Mouse (Mus musculus) left cerebral cortex, adult 8-10 months (tissue): ENCODE measurements around the gene Ptpru. TPM values are rescaled to one million over a fixed set of nuclear protein-coding genes. Genes with fewer than 3 reads are reported as not detected.

Experiments used
- DNase-seq, 2 experiments: peaks; one replicate each; pipeline ENCODE4 v3.0.0; 2022; ENCODE audit warnings: low spot score in 2 of 2
- total RNA-seq, 4 experiments: library from RNA; stranded (reverse); gene quantifications; 2 replicates each; pipeline ENCODE4 v1.2.4; 2022

Gene Ptpru
- total RNA-seq: 10 to 100 TPM; 33.5 to 45.1 (median 43.5) TPM

DNA sequence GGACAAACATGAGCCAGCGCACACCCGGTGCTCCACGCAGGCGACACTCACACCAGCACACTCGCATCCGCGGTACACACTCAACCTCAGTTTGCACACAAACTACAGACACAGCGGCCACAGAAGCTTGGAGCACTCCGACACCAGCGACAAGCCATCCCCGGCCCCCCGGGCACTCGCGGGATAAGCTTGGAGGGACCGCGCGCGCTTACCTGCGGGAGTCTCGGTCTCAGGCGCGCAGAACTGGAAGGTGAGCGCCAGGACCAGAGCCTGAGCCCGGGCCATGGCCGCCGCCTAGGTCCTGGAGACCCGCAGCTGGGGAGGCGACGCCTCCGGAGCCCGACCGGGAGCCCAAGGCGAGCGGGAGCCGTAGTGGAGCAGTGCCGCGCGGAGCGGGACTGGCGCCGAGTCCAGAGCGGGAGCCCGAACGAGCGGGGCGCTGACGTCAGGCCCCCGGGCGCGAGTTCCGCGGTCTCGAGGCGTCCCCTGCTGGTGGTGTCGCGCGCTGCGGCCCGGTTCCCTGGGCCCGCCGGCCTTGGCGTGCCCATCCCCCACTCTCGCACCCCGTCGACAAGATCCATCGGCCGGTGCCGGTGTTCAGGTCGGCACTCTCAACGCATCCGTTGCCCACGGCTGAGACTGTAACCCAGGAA is at the start of gene Ptpru:
Gene Ptpru (minus strand): TSS at position 417 of the 653 bp plus-strand sequence.
- DNase-seq: peak; percentile 62 to 94

DNA sequence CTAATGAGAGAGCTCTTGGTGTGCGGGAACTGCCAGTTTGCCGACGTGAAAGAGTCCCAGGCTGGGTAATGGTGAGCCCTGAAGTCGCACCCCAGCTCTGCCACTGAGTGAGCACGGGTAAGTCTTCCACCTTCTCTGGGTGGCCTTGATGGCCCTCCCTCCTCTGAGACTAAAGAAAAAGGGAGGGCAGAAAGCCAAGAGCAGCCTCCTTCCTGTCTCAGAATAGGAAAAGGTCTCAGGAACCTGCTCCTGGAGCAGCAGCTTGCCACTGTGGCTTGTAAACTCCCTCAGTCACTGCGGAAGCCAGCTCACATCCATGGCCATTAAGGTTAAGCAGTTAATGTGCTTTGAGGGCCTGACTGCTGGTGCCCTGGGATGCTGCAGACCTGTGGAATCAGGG is 47.3 kb upstream of the Ptpru start:
- DNase-seq: no peak

DNA sequence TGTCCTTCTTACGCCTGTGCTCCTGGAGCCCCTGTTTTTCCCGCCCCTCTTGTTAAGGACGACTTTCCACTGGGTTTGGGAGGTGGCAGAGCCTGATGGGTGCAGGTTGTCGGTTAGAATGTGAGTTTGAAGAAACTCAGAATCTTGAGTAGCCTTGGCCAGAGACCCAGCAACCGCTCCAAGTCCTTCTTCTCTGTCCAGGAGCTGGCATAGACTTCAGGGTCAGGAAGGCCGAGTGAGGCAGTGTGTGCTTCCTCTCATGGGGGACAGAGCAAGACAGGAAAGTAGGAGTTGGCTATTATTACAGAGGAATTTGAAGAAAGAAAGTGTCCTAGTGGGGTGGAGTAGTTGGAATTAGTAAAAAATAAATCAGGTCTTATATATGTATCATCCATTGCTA is 45.5 kb upstream of the Ptpru start:
- DNase-seq: no peak

DNA sequence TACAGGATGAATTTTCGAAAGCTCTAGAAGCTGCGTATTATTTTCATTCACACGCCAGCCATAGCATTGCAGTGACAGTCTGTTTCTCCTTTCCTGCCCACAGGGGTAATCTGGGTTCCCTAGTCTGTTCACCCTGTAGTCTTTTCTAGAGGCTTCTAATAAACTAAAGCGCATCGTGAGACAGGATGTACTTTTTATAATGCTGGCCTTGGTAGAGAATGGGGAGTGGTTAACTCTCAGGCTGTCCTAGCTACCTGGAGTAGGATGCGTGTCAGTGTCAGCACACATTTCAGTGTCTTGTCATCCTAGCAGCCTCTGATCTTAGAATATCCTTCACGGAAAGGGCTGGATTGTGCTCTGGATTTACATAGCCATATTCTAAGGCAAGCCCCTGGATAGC is 43.2 kb upstream of the Ptpru start:
- DNase-seq: no peak

DNA sequence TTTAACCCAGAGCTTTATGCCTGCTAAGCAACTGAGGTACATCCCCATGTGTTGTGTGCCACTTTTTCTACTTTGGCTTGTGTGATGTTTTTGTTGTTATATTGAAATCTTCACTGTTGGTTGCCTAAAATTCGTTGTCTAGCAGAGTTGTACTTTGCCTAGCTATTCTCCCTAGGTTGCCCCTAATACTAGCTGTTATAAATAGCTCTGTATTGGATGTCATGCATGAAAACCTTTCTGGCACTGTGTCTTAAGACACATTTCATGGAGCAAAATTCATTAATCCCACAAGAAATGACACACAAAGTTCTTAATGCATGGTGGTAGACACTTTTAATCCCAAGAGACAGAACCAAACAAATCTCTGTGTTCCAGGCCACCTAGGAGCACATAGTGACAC is 41.6 kb upstream of the Ptpru start:
- DNase-seq: no peak

DNA sequence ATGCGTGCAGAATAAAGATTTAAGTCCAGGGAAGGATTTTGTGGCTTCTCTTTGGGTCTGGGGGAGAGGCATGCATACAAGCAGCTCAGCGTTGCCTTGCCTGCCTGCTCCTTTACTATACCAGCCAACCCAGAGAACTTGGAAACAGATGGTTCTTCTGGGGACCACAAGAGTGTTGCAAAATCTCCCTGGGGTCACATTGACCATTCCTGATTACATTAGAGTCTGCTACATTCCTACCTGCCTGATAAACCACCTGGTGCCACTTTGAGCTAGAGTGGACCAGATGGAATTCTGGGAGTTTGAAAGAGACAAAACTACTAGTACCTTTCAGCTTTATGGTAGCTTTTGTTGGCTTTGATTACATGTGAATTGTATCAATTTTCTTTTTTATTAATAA is 38.7 kb upstream of the Ptpru start:
- no peak for DNase-seq

DNA sequence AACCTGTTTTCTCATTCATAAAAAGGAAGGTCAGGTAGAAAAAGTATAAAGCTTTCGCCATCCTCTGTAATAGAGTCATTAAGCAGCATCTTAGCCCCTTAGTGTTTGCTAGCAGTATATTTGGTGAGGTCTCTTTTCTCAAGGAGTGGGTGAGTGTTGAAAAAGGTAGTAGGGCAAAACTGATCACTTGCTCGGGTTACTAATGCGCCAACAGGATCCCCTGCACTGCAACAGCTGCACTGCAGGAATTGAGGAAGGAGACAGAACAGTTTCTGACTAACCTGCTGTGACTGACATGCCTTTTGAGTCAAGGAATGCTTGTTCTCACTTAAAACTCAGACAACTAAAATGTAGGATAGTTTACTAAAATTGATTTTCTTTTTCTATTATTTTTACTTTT is 37.2 kb upstream of the Ptpru start:
- no peak for DNase-seq

DNA sequence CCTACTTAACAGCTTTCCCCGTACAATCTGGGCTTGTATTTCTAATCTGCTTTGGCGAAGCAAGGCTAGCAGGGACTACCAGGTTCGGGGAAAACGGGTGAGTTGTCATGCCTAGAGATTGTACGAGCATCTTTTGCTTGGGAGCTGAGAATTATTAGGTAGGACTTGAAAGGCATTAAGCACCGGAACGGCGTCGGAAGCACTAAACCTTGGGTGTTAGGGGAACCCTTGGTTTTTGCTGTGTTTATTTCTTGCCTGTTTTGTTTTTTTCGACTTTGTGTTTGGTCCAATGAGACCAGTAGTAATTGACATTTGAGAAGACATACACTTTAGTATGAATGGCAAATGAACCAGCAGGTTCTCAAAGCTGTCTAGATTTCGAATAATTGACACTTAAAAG is 36.5 kb upstream of the Ptpru start:
- DNase-seq: no peak

DNA sequence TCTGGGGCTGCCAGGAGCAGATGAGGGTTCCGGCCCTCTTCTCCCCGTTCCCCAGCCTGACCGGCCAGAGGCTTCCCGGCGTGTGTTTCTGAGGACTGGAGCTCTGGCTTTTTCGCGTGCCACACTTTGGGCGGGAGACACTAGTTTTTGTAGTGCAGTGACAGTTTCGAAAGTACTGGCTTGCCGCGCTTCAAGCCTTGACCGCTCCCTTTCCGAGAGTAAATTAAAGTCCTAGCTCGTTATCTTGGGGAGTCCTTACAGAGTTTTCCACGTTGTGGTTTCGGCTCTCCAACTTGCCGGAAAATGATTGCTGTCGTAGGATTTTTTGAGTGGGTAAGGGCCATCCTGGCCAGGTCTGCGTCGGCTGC is 36.1 kb upstream of the Ptpru start:
- no peak for DNase-seq

DNA sequence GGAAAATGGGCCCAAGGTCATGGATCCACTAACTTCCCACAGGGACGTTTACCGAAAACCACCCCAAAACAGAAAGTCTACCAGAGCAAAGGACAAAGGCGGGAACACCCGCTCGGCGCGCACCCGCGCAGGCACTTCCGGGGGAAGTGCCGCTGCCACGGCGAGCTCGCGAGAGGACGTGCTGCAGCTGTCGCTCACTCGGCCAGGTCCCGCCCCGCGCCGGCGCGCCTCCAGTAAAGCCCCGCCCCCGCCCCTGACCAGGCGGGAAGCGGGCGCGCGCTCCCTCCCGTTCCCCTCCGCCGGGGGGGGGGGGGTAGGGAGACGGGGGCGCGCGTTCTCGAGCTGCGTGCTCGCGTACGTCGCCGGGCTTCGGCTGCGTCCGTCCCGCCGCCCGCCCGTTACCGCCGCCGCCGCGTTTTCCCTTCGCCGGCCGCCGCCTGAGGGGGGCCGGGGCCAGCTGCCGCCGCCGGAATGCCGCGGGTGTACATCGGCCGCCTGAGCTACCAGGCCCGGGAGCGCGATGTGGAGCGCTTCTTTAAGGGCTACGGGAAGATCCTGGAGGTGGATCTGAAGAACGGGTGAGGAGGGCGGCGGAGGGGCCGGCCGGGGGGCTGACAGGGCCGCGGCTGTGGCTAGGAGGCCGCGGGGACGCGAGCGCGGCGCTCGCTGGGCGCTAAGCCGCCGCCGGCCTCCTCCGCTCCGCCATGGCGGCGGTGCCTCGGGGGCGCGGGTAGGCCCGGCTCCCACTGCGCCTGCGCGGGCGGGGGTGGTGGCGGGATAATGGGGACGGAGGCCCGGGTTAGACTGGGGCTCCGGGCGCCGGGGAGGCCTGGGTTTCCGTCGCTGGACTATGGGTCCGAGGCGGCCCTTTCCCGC is 35.4 kb upstream of the Ptpru start, which contains the start of gene Srsf4:
Gene Srsf4 (plus strand): TSS at position 325 of the 876 bp plus-strand sequence.
- peak; percentile 76 to 94 for DNase-seq

DNA sequence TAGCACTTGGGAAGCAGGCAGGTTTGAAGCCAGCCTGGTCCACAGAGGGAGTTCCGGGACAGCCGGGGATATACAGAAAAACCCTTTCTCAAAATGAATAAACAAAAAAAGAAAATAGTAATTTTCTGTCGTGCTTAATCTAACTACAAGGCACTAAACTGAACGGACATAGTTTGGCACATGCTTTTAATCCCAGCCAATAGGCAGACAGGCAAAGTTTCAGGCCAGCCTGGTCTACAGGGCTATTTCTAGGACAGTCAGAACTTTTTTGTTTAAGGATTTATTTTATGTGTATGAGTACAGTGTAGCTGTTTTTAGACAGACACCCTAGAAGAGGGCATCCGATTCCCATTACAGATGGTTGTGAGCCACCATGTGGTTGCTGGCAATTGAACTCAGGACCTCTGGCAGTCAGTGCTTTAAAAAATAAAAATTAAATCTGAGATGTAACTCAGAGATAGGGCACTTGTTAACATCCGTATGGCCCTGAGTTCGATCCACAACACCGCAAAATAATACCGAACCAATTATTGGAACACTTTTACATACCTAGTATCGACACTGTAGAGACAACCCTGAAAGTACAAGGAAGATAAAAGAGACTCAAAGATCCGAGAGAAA is 34.7 kb upstream of the Ptpru start:
- DNase-seq: no peak

DNA sequence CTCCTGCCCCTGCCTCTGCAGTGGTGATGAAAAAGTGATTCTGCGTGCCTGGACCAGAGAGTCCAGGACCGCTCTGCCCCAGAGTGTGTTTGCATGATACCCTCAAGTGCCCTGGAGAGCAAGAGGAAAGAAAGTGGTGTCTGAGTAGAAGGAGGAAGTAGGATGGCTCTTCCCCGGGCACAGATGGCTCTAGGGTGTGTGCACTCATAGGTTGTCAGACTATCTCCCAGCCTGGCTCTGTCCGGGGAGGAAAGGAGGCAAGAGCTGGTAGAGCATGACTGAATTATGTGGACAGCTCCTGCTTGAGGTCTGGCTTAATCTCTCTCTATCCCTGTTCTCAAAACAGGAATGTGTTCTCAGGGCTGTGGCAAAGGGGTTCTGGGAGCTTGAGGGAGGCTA is 23.3 kb upstream of the Ptpru start:
- DNase-seq: no peak

DNA sequence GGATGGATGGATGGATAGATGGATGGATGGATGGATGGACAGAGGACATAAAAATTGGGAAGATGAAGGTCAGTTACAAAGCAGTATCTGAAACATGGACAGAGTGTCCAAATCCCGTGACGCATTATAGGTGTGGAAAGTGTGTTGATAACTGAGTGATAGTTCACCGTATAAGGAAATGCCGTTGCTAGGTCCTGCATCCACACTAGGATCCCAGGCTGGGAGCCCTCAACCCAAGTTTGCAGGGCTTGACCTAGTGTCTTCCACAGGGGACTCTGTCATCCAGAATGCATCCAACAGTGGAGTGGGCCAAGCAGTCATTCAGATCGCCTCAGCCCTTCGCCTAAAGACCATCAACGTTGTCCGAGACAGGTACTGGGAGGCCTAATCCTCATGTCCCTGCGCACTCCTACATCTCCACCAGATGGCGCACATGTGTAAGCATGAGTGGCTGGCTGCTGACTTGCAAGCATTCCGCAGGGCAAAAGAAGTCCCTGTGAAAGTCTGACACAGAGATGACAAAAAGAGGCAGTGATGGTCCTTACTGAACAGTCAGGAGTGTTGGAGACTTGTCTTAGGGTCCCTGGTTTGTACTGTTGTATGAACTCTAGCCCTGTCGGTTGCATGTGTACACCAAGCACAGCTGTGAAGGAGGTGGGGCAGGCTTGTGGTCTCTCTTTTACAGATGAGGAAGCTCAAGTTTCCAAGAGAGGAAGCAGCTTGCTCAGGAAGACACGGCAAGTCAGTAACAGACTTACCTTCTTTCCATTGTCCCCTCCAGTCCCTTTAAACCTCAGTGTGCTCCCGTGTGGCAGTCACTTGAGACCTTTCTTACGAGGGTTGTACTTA is 22.6 kb upstream of the Ptpru start:
- DNase-seq: peak; percentile 46 to 73

DNA sequence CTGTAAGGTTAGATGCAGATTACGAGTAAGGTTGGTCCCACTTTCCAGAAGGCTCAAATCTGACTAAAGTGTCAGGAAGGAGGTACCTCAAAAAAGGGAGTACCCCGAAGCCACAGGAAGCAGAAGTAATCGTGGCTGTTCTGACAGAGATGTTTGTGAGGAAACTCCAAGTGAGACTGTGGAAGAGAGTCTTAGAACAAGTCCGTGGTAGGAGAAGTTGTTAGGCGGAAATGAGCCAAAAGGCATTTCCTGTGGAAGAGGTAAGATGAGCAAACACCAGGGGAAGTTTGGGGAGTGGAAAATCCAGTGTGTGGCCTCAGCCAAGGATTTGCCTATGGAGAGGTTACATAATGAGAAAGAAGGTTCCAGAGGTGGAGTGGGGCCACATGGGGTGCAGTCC is 16.9 kb upstream of the Ptpru start:
- DNase-seq: no peak

DNA sequence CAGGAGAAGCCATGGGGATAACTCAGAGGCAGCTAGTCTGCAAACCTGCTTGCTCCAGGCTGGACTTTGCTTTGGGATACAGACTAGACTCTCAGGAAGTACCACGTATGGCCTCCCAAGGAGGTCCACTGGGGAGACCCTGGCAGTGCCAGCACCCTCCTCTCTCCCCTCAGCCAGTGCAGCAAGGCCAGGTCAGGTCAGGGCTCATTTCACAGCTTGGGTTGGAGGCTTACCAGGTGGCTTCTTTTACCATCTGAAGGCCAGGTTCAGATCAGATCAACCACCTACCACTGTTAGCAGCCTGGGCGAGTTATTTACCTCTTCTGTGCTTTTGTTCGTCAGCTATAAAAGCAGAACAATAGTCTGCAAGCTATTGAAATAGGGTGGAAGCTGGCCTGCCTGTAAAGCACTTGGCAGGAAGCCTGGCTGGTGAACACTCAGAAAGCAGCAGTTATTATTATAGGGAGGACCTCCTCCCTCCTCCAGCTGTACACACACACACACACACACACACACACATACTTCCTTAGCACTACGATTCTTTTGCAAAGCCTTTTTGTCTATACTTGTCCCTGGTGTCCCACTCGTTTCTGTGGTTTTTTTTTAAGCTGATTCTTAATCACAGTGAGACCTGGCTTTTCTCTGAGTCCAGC is 12.0 kb upstream of the Ptpru start:
- peak in 1 of 2 experiments; percentile 67 for DNase-seq

DNA sequence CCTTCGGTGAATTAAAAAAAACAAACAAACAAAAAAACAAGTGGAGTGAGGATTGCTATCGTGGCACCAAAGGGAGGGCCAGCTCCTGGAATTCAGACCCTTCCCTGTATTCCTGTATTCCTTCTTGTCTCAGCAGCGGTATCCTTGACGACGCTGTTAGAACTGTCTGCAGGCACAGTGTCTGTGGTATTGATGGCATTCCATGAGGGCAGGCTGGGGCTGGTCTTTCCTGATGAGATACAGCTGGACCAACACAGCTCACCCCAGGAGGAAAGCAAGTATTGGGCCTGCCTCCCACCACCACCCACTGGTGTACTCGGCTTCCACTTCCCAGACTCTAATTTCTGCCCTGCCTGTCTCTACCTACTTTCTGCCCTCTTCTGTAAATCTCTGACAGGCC is 10.0 kb upstream of the Ptpru start:
- no peak for DNase-seq

DNA sequence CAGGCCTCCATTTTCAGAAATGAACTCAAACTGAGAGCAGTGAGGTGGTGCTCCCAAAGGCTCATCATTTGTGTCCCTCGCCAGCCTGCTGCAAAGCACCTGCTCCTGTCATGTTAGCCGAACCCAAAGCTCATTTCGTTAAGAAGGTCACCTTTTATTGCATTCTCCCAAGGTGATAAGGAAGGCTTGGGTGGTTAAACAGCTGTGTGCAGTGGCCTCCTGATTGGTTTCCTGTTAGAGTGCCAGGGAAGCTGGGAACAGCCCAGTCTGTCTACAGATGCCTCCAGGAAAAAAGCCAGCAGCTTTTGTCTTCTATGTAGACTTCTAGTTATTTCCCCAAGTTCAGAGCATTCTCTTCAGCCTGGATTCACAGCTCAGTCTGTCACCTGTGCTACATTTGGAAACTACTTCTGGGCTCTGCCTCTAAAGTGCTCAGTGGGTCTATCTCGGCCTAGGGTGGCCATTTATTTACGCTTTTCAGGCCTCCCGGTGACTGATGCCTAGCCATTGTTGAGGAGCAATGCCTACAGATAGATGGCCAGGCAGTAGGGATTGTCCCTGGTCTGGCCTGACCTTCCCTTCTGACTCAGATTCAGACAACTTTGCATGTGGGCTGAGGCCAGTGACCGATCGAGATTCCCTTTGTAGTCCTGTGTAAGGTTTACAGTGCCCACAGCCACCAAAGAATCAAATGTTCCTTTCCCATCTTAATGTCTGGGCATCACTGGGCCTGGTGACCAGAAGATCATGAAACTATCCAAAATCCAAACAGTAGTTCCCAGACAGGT is 8.1 kb upstream of the Ptpru start:
- DNase-seq: no peak

DNA sequence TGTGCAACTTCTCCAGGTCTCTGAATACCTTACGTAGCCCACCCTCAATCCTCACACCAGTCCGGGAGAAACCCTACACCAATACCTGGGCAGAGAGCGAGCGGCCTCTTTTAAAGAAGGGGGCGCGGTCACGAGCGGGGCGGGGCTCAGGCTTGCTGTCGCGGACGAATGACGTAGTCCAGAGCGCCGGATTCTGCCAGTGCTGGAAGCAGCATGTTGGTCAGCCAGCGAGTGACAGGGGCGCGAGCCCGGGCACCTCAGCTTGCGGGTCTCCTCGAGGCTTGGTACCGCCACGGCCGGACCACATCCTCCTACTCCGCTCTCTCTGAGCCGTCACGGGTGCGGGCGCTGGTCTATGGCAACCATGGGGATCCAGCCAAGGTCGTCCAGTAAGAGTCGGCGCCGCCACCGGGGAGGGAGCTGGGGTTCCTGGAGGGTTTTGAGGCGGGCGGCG is 5.2 kb upstream of the Ptpru start, which contains the start of gene Mecr:
Gene Mecr (plus strand): TSS at position 181 of the 454 bp plus-strand sequence.
- peak; percentile 86 to 90 for DNase-seq

DNA sequence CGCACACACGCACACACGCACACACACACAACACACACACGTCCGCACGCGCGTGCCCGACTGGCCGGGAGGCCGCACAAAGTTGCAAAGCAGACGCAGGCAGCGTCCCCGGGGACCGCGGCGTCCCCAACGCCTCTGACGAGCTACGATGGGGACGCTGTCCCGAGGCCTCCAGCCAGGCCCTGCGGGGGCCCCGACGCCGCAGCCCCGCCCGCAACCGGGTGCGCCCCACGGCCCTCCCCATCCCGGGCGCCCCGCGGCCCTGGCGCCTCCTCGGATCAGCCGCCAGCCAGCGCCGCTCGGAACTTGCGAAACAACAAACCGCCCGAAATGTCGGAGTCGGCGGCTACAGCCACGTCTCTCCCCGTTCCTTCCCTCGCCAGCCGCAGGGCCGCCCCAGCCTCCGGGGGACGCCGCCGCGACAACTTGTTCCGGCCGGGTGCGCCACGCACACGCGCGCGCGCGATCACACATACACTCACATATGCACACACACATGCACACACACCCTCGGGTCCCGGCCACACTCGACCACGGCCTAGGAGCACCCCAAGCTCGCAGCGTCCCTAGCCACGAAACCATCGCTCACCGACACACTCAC is 1.1 kb downstream of the Ptpru start:
- DNase-seq: no peak
